Mouse (Mus musculus) heart, postnatal 0 days (tissue): ENCODE measurements around the gene Arhgap15.

Experiments used
- CTCF ChIP-seq: IDR thresholded peaks from 2 replicates; pipeline ENCODE4 v1.5.1; 2016; ENCODE audit warnings: antibody characterized with exemption, control low read depth, low read depth
- EP300 ChIP-seq: IDR thresholded peaks from 2 replicates; pipeline ENCODE4 v1.6.1; 2016; ENCODE audit warnings: antibody characterized with exemption, low read depth

GRCm38 (mm10) chr2:44380225-44380624 is 631.6 kb downstream of the Arhgap15 start:
- TF ChIP-seq EP300 (no peak), CTCF (no peak)
